Mouse (Mus musculus) liver, adult 2 months (tissue): ENCODE measurements around the gene Gm13278. TPM values are rescaled to one million over a fixed set of nuclear protein-coding genes. Genes with fewer than 3 reads are reported as not detected.
"Not testable (repeated sequence)": the region's sequence is repeated elsewhere in the genome, so short reads cannot be mapped to it uniquely, and the experiment has no call there.

Experiments
- DNase-seq: peaks from one replicate; pipeline ENCODE4 v3.0.0-alpha.2; 2011; ENCODE audit warnings: low read depth, low spot score; ENCODE audit errors: extremely low read depth
- H3K27ac ChIP-seq: fragments of 200-500 bp; replicated peaks from 2 replicates; pipeline ENCODE4 v1.5.1; 2012; ENCODE audit warnings: low read depth, mild to moderate bottlenecking, control low read depth, inconsistent platforms, low read length; ENCODE audit not compliant: insufficient read depth
- H3K27me3 ChIP-seq: fragments of 200-500 bp; 2 replicates; pipeline ENCODE4 v1.6.1; 2012; ENCODE audit warnings: mild to moderate bottlenecking, moderate library complexity, low read length, inconsistent platforms; ENCODE audit not compliant: control insufficient read depth, insufficient read depth
- H3K36me3 ChIP-seq: fragments of 200-500 bp; 2 replicates; pipeline ENCODE4 v1.6.1; 2012; ENCODE audit warnings: low read length, inconsistent platforms; ENCODE audit not compliant: control insufficient read depth, insufficient read depth
- H3K4me1 ChIP-seq: fragments of 200-500 bp; 2 replicates; pipeline ENCODE4 v1.6.1; 2011; ENCODE audit warnings: low read length; ENCODE audit not compliant: control insufficient read depth, insufficient read depth
- H3K4me3 ChIP-seq: fragments of 200-500 bp; 2 replicates; pipeline ENCODE4 v1.5.1; 2011; ENCODE audit warnings: low read depth, mild to moderate bottlenecking, control low read depth, low read length, moderate library complexity; ENCODE audit not compliant: insufficient read depth
- H3K79me2 ChIP-seq: fragments of 200-500 bp; 2 replicates; pipeline ENCODE4 v1.6.1; 2012; ENCODE audit warnings: inconsistent platforms, mild to moderate bottlenecking, low read length, moderate library complexity; ENCODE audit not compliant: control insufficient read depth, insufficient read depth
- H3K9ac ChIP-seq: fragments of 200-500 bp; 2 replicates; pipeline ENCODE4 v1.6.1; 2012; ENCODE audit warnings: low read depth, mild to moderate bottlenecking, control low read depth, inconsistent platforms, low read length
- CTCF ChIP-seq: fragments of 200-500 bp; IDR thresholded peaks from 2 replicates; pipeline ENCODE4 v1.5.1; 2011; ENCODE audit warnings: low read depth, low read length, control low read depth
- POLR2A ChIP-seq: fragments of 200-500 bp; IDR thresholded peaks from 2 replicates; pipeline ENCODE4 v1.6.1; 2011; ENCODE audit warnings: low read length, control low read depth; ENCODE audit not compliant: insufficient read depth; ENCODE audit errors: extremely low read depth
- WGBS: fragments of 180-500 bp; shearing (Covaris S2); methylation state at CpG from one replicate; pipeline ENCODE4 v1.1.7; 2018; 5-methylcytosine and 5-hydroxymethylcytosine counted together
- polyA plus RNA-seq: library from polyadenylated mRNA; depleted of rRNA; stranded (reverse); fragments of >200 nt; gene quantifications from 2 replicates; pipeline ENCODE4 v1.2.3, GENCODE M21; 2012; rRNA removed
- total RNA-seq: library from RNA; depleted of rRNA; stranded (reverse); fragments of >200 nt; gene quantifications from 2 replicates; pipeline ENCODE4 v1.2.3, GENCODE M21; 2014; rRNA removed

The Gm13278 gene
- total RNA-seq, result not detected in 2 replicates
- polyA plus RNA-seq, result not detected in 2 replicates

DNA sequence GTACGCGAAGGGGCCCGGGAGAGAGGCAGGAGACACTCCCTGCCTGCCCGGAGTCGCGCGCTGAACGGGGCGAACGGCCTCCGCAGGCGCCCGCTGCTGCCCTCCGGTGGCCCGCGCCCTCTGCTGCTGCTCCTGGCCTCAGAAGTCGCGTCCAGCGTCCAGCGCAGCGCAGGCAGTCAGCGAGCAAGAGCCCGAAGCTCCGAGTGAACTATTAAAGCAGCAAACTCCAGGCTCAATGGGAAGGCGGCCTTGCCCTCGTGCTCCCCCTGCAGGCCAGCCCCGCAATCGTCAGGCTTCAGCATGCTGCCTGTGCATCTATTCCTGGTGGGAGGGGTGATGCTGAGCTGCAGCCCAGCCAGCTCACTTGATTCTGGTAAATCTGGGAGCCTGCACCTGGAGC, at the start of gene Gm13278:
Gene Gm13278, plus strand, starts transcription at position 301 of the 400 bp plus-strand sequence.
- H3K4me1 ChIP-seq, DNase-seq, H3K79me2 ChIP-seq, H3K36me3 ChIP-seq, H3K4me3 ChIP-seq, H3K27ac ChIP-seq, H3K9ac ChIP-seq, H3K27me3 ChIP-seq: not testable (repeated sequence)
- no CpG with 5 or more reads among the region's 28 CpGs for WGBS

DNA sequence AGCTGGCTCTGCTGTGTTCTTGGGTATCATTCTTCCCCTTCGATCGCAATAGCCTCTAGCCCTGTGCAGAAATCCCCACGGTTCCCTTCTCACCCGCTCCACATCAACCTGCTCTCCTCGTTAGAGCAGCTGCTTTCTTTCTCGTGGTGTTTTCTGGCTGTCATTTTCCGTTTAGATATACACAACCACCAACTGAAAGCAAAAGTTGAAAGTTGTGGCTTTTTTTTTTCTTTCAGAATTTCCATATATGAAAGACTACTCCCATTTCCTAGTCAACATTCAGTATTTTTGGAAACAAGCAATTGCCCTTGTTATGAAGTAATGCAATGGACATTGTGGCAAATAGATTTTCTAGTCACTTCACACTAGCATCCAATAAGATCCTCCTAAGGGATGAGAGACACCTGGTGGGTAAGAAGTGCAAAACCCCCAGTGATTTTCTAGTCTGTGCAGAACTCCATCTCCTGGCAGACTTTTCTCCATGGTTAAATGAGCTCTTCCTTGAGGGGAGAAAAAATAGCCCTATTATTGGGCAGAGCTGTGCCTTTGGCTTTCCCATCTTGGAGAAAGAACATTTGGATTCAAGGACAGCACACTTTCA, 48.5 kb upstream of the Gm13278 start:
- Histone ChIP-seq H3K27me3 (no peaks in the 10 kb centered on the region), H3K27ac (no peak overlapping the region), H3K4me1 (no peaks in the 10 kb centered on the region), H3K36me3 (no peaks in the 10 kb centered on the region), H3K9ac (no peak overlapping the region), H3K4me3 (no peak overlapping the region), H3K79me2 (no peaks in the 10 kb centered on the region)
- TF ChIP-seq POLR2A (no peak), CTCF (no peak)
- DNase-seq, result no peak
- 85% methylated on average over 7 of the region's 7 CpGs for WGBS

DNA sequence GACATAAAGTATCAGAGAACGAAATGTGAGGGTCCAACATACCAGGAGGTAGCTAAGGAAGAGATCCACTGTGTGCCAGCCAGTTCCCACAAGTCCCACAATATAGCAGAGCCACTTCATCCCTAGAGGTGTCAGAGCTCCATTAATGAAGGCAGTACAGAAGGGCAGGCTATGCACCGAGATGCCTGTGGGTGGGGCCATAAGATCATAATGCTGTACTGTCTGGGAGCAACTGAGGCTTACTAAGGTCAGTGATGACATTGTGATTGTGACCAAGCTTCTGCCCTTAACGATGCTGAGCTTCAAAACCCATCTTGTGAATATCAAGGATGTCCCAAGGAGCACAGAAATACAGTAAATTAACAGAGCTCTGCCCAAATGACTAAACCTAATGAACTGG, 47.1 kb upstream of the Gm13278 start:
- Histone ChIP-seq H3K27ac (no peak overlapping the region), H3K4me1 (no peaks in the 10 kb centered on the region), H3K4me3 (no peak overlapping the region), H3K36me3 (no peaks in the 10 kb centered on the region), H3K9ac (no peak overlapping the region), H3K27me3 (no peaks in the 10 kb centered on the region), H3K79me2 (no peaks in the 10 kb centered on the region)
- TF ChIP-seq POLR2A (no peak), CTCF (peak; percentile 39)
- 59% methylated on average over 3 of the region's 3 CpGs for WGBS
- no peak for DNase-seq

DNA sequence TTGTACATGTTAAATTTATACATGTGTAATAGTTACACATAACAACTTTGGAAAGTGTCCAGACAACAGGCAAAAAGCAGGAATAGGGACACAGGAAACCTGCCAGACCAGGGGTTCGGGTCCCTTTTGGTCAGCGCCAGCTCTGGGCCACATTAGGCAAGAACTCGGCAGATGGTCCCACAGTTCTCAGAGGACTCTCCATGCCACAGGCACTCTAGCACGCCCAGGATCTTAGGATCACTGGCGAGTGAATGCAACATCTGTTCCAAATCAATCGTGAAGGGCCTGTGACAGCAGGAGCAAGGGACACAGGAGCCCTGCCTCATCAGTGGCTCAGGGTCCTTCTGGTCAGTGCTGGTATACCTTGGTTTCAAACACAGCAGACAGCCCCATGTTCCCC, 41.4 kb upstream of the Gm13278 start:
- Histone ChIP-seq H3K27ac (no peak overlapping the region), H3K4me3 (no peak overlapping the region), H3K4me1 (no peaks in the 10 kb centered on the region), H3K9ac (no peak overlapping the region), H3K27me3 (no peaks in the 10 kb centered on the region), H3K36me3 (no peaks in the 10 kb centered on the region), H3K79me2 (no peaks in the 10 kb centered on the region)
- DNase-seq, result no peak
- no peak for TF ChIP-seq CTCF
- TF ChIP-seq POLR2A, result no peak
- WGBS, result 82% methylated on average over 6 of the region's 6 CpGs

DNA sequence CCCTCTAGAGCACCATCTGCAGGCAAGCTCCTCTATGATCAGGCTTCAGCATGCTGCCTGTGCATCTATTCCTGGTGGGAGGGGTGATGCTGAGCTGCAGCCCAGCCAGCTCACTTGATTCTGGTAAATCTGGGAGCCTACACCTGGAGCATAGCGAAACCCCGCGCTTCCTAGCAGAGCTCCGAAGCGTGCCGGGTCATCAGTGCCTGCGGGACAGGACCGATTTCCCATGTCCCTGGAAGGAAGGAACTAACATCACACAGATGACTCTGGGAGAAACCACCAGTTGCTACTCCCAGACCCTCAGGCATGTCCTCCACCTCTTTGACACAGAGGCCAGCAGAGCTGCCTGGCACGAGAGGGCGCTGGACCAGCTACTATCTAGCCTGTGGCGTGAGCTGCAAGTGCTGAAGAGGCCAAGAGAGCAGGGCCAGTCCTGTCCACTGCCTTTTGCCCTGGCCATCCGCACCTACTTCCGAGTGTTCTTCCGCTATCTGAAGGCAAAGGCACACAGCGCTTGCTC, 36.5 kb upstream of the Gm13278 start, which contains the start of gene Gm13271:
Gene Gm13271, plus strand, starts transcription at position 51 of the 523 bp plus-strand sequence.
- 81% methylated on average over 15 of the region's 15 CpGs for WGBS
- not testable (repeated sequence) for H3K27ac ChIP-seq, H3K27me3 ChIP-seq, H3K4me3 ChIP-seq, H3K9ac ChIP-seq, H3K79me2 ChIP-seq, H3K36me3 ChIP-seq, H3K4me1 ChIP-seq, DNase-seq

DNA sequence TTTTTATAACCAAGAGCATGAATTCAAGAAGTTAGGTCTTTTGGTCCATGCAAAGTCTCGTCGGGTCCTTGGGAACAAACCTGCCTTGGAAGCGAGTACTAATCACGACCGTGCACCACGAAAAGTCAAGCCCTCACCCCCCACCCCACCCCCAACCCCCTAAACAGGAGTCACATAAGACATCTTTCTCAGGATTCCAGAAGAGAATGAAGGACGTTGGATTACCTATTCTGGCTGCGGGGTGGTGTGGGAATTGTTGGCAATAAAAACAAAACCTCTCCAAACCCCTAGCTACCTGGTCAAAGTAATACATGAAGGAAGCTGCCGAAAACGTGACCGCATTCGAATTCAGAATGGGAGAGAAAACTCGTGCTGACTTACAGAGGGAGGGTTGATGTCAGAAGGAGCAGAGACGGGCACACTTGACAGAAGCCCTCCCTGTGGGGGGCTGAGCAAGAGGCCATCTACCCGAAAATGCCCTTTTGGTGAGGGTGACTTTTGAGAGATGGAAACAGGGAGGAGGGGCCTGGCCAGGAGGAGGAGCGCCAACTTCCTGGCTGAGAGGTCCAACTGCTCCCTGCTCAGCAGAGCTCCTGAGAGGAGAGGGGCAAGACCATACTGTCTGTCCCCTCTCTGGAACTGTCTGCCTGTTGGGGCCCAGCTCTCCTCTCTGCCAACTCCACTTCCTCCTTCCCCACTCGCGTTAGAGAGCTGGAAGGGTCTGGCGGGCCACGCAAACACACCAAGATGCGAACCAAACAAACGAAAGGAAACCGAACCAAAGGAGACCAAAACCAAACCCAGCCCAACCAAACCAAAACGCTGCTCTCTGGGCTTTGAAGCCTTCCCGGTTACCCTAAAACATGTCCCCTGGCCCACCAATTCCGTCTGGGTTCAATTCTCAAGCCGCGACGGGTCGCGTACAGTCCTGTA, 34.5 kb upstream of the Gm13278 start:
- H3K79me2 ChIP-seq, DNase-seq, H3K4me1 ChIP-seq, H3K27me3 ChIP-seq, H3K36me3 ChIP-seq: not testable (repeated sequence)
- H3K9ac ChIP-seq, result peak overlapping the region; percentile 79
- WGBS, result 10% methylated on average over 29 of the region's 31 CpGs
- H3K4me3 ChIP-seq, result peak overlapping the region; percentile 46
- H3K27ac ChIP-seq, result peak overlapping the region; percentile 78
